Mouse (Mus musculus): ENCODE measurements around the gene Sigirr.

The Sigirr gene

GRCm38 (mm10) chr7:141099911-141100691 is at the start of gene Sigirr:
TSS of gene Sigirr (minus strand) at chr7:141100572.
- peak; percentile 44 to 56 for DNase-seq

- DNase-seq = no peak
Observed at GRCm38 (mm10) chr7:141148639-141149038, 48.3 kb upstream of the Sigirr start.

GRCm38 (mm10) chr7:141147044-141147443 is 46.7 kb upstream of the Sigirr start:
- DNase-seq = peak; percentile 52 to 63

- no peak for DNase-seq
Observed at GRCm38 (mm10) chr7:141146043-141146595, 45.7 kb upstream of the Sigirr start.

GRCm38 (mm10) chr7:141145403-141145802 is 45.0 kb upstream of the Sigirr start:
- DNase-seq = peak; percentile 55 to 64

- DNase-seq = peak; percentile 30 to 37
Observed at GRCm38 (mm10) chr7:141144650-141145049, 44.3 kb upstream of the Sigirr start.

GRCm38 (mm10) chr7:141143861-141144260 is 43.5 kb upstream of the Sigirr start:
- no peak for DNase-seq

GRCm38 (mm10) chr7:141143112-141143511 is 42.7 kb upstream of the Sigirr start:
- DNase-seq = peak; percentile 27 to 51

GRCm38 (mm10) chr7:141141326-141141725 is 41.0 kb upstream of the Sigirr start:
- DNase-seq = no peak

- no peak for DNase-seq
Observed at GRCm38 (mm10) chr7:141131904-141132755, 31.8 kb upstream of the Sigirr start.

- peak; percentile 90 to 93 for DNase-seq
Observed at GRCm38 (mm10) chr7:141131024-141131820, 30.9 kb upstream of the Sigirr start.

- no peak for DNase-seq
Observed at GRCm38 (mm10) chr7:141123517-141123856, 23.1 kb upstream of the Sigirr start.

GRCm38 (mm10) chr7:141122689-141123516 is 22.5 kb upstream of the Sigirr start:
- DNase-seq = peak; percentile 89 to 97

- DNase-seq = no peak
Observed at GRCm38 (mm10) chr7:141122245-141122644, 21.9 kb upstream of the Sigirr start, which contains the start of gene Ptdss2. TSS of gene Ptdss2 (plus strand) at chr7:141122382.

GRCm38 (mm10) chr7:141121051-141121531 is 20.7 kb upstream of the Sigirr start:
- DNase-seq = no peak

GRCm38 (mm10) chr7:141120605-141121004 is 20.2 kb upstream of the Sigirr start:
- no peak for DNase-seq

- DNase-seq = no peak
Observed at GRCm38 (mm10) chr7:141119487-141119886, 19.1 kb upstream of the Sigirr start.

- DNase-seq = no peak
Observed at GRCm38 (mm10) chr7:141117636-141118035, 17.3 kb upstream of the Sigirr start, which contains the start of gene Ano9. TSS of gene Ano9 (minus strand) at chr7:141117806.

GRCm38 (mm10) chr7:141115874-141116273 is 15.5 kb upstream of the Sigirr start:
- no peak for DNase-seq

GRCm38 (mm10) chr7:141103161-141103560 is 2.8 kb upstream of the Sigirr start:
- no peak for DNase-seq

- DNase-seq = no peak
Observed at GRCm38 (mm10) chr7:141097177-141097576, 3.2 kb downstream of the Sigirr start.
